Mouse (Mus musculus): ENCODE data around the gene Rhbdf1.

Rhbdf1 gene

DNA sequence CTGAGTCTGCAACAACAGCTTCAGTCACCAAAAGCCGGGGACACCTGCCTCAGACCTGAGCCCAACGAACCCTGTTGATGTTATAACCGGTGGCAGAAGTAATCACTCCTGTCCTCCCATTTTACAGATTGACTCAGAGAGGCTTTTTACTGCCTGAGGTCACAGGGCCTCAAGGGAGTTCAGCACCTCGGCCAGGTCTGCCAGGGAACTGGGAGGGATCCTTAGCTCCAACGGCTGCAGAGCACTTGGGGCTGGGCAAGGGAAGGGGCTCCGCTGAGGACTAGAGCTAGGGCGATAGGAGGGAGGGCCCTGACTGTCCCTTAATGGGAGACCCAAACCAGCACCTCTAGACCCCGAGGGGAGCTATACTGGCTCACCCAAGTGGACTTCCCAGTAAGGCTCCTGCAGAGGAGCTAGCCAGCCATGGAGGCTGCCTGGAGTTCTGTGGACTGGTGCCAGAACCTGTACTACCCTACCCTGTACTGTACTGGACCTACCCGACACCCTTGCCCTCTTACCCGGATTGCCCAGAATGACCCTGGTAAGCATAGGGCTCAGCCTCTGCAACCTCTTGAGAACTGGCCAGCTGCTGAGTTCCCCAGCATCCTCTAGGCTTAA lies 1.4 kb downstream of the Rhbdf1 start:
- in situ Hi-C loops (cut with MboI, MseI), result no loop called here

DNA sequence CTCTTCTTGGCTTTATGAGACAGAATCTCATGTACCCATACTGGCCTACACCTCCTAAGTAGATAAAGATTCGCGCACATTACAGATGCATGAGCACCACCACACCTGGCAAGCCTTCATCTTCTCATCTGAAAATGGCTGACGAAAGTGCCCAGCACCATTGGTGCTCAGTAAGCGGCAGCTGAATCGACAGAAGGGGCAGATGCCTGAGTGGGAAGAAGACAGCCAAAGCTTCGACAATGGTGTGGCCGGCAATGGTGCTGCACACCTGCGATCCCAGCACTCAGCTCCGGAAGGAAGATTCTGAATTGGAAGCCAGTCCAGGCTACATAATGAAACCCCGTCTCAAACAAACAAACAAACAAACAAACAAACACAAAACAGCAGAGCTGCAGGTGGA lies 2.8 kb downstream of the Rhbdf1 start:
- in situ Hi-C loops (cut with MboI, MseI), result no loop called here

DNA sequence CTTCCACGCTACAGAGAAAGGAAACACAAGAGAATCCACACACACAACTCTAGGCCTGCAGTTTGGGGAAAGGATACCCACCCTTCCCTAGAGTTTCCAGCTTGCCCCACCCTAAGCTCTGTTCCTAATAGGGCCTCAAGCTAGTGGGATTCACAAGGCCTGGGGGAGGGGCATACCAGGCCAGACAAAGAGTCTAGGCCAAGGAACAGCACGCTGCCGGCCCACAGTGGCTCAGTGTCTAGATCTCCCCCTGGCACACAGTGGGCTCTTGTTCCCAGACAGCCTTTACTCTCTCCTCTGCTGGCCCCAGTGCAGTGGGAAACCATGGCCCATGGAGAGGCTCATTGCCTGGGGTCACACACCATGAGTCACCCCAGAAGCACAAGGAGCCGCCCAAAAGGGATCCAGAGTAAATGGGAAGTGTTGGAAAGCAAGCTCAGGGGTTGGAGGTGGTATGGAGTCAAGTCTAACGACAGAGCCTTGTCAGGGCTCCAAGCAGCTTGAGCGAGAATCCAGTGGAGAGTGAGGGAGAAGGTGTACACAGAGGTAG lies 3.5 kb downstream of the Rhbdf1 start:
- in situ Hi-C loops (cut with MboI, MseI), result no loop called here

DNA sequence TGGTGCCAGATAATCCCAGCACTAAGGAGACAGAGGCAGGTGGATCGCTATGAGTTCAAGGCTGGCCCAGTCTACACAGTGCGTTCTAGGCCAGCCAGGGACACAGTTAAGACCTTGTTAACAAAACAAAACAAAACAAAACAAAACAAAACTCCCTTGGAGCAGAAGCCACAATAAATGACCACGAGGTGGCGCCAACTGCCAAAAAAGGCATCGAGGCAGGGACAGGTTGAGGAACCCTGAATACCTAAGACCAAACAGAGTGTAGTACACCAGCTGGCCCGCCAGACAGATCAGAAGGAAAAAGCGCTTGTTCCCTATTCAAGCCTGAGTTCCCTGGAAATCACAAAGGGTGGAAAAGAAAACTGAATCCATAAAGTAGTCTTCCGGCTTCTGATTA lies 5.2 kb downstream of the Rhbdf1 start:
- in situ Hi-C loops (cut with MboI, MseI), result no loop called here

DNA sequence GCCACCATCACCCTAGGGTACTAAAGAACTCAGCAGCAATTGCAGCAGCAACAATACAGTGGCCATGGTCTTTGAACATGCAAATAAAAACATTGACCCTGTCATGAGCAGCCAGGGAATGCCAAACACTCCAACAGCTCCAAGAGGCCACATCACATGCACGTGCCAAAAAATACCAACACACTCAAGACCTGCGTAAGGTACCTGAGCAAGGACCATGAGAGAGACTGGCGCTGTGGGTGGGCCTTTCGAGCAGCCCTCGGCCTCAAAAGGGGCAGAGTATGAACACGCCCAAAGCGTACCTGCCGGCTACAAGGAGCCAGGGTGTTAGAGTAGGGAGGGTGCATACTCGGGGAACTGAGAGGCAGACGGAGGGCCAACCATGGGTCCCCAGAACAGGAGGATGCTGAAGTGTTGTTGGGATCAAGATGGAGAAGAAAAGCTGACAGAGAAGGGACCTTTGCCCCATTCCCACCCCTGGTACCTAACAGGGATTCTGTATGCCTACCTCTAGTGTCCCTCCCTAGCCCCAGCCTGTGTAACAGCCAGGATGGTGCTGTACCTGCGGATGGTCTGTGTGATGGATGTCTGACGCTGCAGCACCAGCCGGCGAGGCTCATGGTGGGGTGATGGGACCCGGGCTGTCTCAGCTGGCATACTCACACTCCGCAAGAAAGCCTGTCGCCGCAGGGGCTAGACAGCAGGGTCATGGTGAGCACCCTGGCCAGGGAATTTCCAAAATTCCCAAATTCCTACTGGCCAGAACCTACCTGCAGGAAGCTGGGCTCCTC lies 6.5 kb downstream of the Rhbdf1 start:
- in situ Hi-C loops (cut with MboI, MseI), result no loop called here

DNA sequence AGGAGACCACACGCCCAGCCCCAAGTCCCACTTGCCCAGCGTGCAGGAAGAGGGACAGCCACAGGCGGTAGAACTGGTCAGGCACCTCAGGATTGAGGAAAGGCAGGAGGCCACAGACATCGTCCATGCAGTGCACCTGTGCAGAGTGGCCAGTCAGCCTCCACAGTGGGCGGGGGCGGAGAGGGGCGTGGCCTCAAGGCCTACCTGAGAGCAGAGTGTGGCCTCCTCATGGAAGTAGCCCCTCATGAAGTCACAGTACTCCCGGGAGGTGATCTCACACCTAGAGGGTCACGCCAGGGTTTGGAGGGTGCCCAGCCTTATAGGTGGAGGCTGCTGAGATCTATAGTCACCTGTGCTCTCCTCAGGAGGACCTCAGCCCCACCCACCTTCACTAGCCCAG lies 11.5 kb downstream of the Rhbdf1 start:
- in situ Hi-C loops (cut with MboI, MseI), result no loop called here

DNA sequence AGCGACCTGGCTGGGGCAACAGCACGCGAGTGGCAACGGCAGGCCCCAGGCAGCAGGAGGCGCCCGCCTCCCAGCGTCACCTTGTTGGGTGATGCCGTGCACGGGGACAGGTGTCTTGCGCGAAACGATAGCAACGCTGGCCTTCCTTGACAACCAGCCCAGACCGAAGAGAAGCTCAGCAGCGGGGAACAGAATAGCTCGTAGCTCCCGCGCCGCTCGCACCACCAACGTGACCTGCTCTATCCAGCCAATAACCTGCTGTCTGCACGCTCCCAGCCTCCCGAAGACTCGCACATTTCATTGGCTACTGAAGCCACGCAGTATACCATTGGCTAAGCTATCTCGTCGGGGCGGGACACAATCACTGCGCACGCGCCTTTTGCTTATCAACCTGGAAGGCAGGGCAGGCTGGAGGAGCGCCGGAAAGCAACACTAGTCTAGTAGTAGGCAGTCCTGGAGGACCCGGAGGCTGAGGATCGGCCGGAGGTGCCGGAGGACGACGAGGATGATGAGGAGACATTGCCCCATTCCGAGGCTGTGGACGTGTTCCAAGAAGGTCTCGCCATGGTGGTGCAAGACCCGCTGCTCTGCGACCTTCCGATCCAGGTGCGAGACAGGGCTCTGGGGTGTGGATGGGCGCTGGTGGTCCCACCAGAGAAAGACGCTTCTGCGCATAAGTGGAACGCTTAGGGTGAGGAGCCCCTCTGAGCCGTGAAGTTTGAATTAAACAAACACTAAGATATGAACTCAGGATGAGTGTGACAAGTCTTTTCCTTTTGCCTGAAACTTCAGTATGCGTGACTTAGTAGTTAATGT lies 16.8 kb downstream of the Rhbdf1 start, which contains the start of gene Snrnp25:
Gene Snrnp25 (plus strand): TSS at position 358 of the 816 bp plus-strand sequence.
- in situ Hi-C loops (cut with MboI, MseI), result no loop called here

DNA sequence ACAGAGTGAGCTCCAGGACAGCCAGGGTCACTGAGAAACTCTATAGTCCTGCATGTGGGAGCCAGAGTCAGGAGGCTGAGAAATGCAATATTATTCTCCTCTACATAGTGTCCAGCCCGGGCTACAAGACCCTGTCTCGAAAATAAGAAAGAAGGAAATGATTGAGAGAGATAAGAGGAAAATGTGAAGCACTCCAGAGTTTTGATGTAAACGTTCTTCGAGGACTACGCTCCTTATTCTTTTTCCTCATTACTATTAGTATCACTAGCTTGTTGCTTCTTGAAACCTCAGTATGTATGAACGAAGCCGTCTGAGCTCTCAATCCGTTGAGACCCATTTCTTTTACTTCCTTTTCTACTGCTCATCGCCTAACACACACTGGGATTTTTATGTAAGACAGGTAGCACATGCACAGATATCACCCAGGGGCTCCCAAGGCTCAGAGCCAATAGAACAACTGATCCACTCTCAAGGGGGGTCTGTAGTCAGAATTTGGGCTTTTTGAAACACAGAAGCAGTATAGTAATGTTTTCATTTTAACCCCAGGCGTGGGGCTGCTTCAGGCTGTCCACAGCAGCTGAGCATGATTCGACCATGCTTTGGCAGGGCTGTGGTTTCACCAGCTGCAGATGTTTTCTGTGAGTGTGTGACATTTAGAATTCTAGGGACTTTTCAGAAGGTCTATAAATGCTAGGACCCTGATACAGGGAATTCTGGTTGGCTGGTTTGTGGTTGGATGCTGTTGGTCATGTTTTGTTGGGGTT lies 20.0 kb downstream of the Rhbdf1 start:
- in situ Hi-C loops (cut with MboI, MseI), result loop anchor here (5.0 kb wide), 1 partner anchor 835 kb away; no protein-coding TSS in a partner anchor

DNA sequence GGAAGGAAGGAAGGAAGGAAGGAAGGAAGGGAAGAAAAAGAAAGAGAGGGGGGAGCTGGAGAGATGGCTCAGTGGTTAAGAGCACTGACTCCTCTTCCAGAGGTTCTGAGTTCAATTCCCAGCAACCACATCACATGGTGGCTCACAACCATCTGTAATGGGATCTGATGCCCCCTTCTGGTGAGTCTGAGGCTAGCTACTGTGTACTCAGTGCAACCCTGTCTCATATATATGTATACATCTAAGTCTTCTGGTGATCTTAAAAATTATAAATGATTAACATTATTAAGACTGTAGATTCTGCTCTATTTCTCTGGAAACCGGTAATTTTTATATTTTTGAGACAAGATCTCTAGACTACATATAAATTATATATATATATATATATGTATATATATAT lies 21.1 kb downstream of the Rhbdf1 start:
- in situ Hi-C loops (cut with MboI, MseI), result loop anchor here (5.0 kb wide), 1 partner anchor 834 kb away; no protein-coding TSS in a partner anchor

DNA sequence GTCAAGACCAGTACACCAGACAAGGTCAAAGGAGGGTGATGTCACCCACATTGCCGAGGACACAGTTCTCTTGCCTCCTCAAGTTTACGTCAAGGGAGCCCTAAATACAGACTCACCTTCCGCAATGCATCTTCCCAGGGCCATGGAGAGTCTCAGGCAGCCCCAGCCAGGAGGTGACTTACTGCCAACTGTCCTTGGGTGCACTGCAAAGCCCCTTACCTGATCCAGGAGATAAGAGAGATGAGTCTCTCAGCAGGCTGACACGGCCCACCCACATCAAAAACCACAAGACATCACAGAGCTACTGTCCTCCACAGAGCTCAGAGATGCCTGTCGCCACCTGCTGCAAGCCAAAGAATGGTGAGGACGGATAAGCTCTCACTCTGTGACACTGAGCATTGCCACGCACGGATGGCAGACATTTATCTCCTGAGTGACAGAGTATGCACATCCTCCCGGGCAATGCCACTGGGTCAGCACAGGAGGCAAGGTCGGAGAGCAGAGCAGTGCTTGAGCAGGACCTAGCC lies 22.0 kb downstream of the Rhbdf1 start, which contains the start of gene Il9r:
Gene Il9r (minus strand): TSS at position 205 of the 527 bp plus-strand sequence.
- in situ Hi-C loops (cut with MboI, MseI), result loop anchor here (5.0 kb wide), 1 partner anchor 833 kb away; no protein-coding TSS in a partner anchor

DNA sequence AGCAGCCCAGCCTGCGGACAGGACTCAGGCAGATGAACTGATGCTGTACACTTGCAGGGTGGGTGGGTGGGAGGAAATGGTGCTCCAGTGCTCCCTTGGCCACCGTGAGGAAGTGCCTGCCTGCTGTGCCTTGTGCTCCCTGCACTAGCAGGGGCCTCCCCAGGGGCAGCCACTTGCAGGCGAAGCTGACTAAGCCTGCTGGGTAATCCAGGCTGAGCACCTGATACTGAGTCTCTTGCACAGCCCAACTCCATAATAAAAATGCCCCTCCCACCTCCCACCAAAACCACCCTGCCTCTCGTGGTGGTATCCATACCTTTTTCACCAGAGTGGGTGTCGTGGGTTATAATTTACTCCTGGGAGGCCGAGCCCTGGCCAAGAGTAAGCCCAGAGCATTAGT lies 22.9 kb downstream of the Rhbdf1 start:
- in situ Hi-C loops (cut with MboI, MseI), result no loop called here

DNA sequence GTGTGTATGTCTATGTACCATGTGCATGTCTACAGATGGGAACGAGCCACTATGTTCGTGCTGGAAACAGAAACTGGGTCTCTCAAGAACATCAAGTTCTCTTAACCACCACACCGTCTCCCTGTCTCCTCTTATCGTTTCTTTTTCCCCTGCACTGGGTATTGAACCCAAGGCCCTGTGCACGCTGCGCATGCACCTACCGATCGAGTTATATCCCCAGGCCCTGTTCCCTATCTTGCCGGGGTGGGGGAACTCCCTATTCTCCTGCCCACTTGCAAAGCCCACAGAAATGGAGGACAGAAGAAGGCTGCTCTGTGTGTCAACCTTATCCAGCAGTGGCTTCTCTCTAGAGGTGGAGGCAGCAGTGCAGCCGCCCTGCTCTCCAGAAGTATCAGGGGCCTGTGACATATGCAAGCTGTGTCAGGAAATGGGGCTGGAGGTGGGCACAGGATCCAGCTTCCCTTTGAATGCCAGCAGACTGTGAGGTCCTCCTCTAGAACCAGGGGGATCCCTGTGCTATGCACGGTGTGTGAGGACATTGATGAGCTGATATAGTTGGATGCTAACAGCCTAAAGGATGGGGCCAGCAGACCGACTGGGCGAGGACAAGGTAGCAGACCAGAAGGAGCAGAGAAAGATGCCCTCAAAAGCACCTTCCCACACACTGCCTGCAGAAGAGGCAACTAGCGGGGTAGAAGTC lies 23.7 kb downstream of the Rhbdf1 start:
- in situ Hi-C loops (cut with MboI, MseI), result no loop called here

DNA sequence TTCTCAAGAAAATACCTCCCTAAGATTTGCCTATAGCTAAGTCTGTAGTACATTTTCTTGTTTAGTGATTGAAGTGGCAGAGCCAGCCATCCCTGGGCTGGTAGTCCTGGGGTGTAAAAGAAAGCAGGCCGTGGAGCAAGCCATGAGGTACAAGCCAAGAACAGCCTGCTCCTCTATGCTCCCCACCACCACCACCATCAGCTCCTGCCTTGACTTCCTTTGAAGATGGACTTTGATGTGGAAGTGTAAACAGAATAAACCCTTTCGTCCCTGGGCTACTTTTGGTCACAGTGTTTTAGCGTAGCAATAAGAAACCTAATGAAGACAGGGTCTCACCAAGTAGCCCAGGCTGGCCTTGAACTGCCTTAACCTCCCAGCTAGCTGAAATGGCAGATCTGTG lies 24.3 kb downstream of the Rhbdf1 start:
- in situ Hi-C loops (cut with MboI, MseI), result no loop called here

DNA sequence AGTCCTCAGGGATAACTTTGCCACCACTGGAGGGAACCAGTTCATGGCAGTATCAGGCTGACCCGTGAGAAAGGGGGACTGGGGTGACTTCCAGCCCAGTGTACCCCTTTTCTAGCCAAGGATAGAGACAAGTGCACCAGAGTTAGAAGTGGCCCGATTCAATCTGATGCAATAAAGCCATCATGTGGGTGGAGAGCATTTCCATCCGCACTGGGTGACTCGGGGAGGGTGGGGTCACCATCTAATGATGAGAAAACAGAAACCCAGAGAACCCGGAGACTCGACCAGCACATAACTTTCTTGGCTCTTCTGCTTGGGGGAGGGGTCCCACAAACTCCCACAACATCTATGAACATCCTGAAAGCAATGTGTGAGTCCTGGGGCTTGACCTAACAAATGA lies 25.4 kb downstream of the Rhbdf1 start:
- in situ Hi-C loops (cut with MboI, MseI), result no loop called here

DNA sequence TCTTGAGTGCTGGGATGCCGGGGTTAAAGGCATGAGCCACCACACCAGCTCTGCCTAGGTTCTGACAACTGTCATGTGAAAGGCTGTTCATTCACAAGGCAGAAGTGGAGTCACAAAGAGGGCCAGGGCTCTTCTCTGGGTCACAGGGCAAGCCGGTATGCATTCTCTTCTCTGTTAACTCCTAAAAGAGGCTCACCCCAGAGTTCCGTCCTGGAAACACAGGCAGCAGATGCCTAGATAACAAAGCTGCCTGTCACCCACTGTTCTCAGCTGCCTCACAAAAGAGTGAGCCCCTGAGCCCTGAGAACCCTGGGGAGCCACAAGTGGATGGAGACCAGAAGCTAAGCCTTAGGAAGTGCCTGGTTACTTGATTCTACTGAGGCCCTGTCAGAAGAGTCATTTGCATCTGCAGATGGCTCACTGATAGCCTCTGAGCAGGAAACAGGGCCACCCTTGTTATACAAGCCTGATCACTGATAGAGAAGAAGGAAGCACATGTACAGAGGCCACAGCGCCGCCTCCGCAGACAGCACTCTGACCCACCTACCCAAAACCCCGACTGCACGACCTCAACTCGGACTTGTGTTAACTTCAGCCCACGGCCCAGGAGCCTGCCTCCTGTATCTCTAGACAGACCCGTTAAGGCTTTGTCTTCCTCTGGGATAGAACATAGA lies 26.1 kb downstream of the Rhbdf1 start:
- in situ Hi-C loops (cut with MboI, MseI), result no loop called here

DNA sequence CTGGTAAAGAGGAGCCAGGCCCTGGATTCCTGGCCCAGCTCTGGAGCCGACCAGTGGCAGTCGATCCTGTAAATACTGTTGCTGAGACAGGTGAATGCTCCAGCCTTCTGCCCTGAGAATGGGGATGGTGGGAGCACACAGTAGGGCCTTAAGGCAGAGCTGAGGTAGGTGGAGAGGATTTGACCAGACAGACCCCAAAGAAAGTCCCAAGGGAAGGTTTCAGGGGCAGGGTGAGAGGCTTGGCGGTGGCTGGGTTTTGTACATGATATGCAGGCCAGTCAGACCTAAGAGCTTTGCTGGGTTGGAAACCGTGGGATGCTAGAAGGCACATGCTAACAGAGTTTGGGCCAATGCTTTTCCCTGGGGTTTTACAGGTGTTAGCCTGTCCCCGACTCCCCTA lies 27.5 kb downstream of the Rhbdf1 start:
- in situ Hi-C loops (cut with MboI, MseI), result no loop called here

DNA sequence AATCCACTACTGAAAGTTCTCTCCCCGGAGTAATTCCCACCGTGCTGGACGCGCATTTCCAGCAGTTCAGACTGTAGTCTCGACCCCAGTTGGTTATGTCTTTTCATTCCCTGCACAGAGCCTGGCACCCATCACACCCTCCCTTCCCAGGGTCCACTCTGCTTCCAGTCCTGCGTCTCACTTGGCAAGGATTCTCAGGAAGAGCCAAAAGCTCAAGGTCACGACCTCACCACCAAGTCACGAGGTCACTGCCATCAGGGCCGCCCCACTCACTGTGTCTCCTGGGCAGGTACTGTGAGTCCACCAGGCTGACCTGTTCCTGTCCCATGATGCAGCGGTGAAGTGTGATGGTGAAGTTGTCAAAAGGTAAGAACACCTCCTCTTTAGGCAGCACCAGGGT lies 28.0 kb downstream of the Rhbdf1 start:
- in situ Hi-C loops (cut with MboI, MseI), result no loop called here

DNA sequence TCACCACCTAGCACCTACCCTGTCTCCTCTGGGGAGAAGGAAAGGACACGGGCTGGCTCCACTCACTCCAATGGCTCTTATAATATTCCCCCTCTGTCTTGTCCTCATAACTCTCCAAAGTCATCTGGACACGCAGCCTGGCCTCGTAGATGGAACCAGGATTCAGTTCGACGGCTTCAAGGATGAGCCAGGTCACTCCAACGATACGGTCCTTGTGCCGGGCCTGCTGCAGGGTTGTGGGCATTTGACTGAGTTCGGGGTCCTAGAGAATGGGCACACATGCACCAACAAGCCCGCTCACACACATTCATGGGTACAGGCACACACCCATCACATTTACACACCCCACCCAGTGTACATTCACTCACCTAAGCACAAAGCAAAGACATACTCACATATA lies 28.9 kb downstream of the Rhbdf1 start:
- in situ Hi-C loops (cut with MboI, MseI), result no loop called here

DNA sequence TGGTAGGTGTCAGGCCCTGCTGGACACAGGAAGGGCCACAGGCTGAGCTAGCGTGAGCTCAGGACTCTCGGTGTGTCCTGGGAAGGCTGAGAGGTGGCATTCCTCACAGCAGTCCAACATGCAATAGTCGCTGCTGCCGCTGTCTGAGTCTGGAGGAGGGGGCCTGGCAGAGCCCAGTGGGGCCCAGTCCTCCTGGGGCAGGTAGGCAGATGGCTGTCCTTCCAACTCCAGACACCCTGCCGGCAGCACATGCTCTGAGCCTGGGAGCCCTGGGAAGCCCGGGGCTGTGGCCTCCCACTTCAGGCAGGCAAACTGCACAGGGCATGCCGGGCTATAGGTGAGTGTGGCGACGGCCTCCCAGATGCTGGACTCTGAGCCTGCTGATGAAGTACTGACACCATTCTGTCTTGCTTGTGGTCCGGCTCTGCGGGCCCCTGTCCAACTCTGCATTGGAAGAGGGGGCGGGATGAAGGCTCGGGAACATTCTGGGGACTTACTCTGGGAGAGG lies 31.4 kb downstream of the Rhbdf1 start:
- in situ Hi-C loops (cut with MboI, MseI), result no loop called here

DNA sequence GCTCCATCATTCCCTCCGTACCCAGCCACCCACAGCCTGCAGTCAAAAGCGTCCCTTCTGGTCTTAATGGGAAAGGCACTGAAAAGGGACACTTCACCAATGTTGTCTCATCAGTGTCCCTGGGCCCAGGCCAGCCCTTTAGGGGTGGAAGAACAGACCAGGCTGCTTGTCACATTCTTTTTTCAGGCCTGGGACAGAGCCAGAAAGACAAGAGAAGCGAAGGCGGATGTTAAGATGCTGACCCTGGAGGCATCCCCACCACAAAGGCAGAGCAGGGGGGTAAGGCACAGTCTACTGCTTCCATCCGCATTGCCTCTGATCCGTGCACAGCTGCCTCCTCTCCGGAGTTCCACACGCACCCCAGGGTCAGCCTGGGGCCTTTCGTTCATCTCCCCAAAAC lies 32.0 kb downstream of the Rhbdf1 start:
- in situ Hi-C loops (cut with MboI, MseI), result no loop called here

Data from T-helper 1 cell (primary cell).